Comparison of ENCODE assay signal across 21 mouse cellular contexts in genomic region chr8:96679510-96679909, GRCm38 (mm10).
DNase-seq lines count a peak whose midpoint lies in the region; ATAC-seq and TF ChIP-seq lines count a peak whose summit lies in the region.
"Had no signal": no experiment of that assay in that cellular context is flagged by ENCODE, and none has a peak within 500 bp of the region (broad histone marks: within the 10 kb centered on the region; RNA-seq: fewer than 3 reads in every experiment).

No protein-coding gene starts in this region.

- H3K9ac ChIP-seq in forebrain, embryonic 13.5 days: no peak overlapping the region
- H3K9ac ChIP-seq in forebrain, embryonic 11.5 days (ENCODE audit: low read length): no peak overlapping the region
- H3K9ac ChIP-seq in midbrain, postnatal 0 days (replicated peaks; ENCODE audit: low read length, poor library complexity, severe bottlenecking): no peak overlapping the region
- no peak overlapping the region for H3K9ac ChIP-seq in midbrain, embryonic 15.5 days
- no peak overlapping the region for H3K9ac ChIP-seq in forebrain, postnatal 0 days
- H3K9ac ChIP-seq: embryonic facial prominence, embryonic 12.5 days; heart, embryonic 13.5 days; hindbrain, embryonic 13.5 days had no signal

- no peak for TF ChIP-seq CTCF in midbrain, postnatal 0 days (IDR thresholded peaks at IDR 0.05)
- no peak for TF ChIP-seq CTCF in forebrain, postnatal 0 days (IDR thresholded peaks at IDR 0.05; ENCODE audit: low read depth)

- WGBS in forebrain, embryonic 13.5 days: 88% methylated on average over 4 of the region's 4 CpGs
- WGBS in forebrain, embryonic 11.5 days: 88% methylated on average over 4 of the region's 4 CpGs
- 77% methylated on average over 4 of the region's 4 CpGs for WGBS in midbrain, postnatal 0 days
- WGBS in midbrain, embryonic 15.5 days: 70% methylated on average over 4 of the region's 4 CpGs
- WGBS in forebrain, postnatal 0 days: 47% methylated on average over 4 of the region's 4 CpGs

- no peaks in the 10 kb centered on the region for H3K36me3 ChIP-seq in forebrain, embryonic 13.5 days (ENCODE audit: poor library complexity, severe bottlenecking)
- H3K36me3 ChIP-seq in forebrain, embryonic 11.5 days (ENCODE audit: control insufficient read depth, insufficient read depth, low read length): no peaks in the 10 kb centered on the region
- H3K36me3 ChIP-seq in midbrain, postnatal 0 days (ENCODE audit: insufficient read depth, low read length): no peaks in the 10 kb centered on the region
- H3K36me3 ChIP-seq in midbrain, embryonic 15.5 days (replicated peaks): no peaks in the 10 kb centered on the region
- H3K36me3 ChIP-seq in forebrain, postnatal 0 days (ENCODE audit: insufficient read depth): no peaks in the 10 kb centered on the region
- H3K36me3 ChIP-seq: embryonic facial prominence, embryonic 12.5 days; heart, embryonic 13.5 days; hindbrain, embryonic 13.5 days had no signal

- intact Hi-C loops in heart, postnatal 36 days (cut with DNase I): no loop called here

- H3K4me1 ChIP-seq in forebrain, embryonic 13.5 days: no peaks in the 10 kb centered on the region
- no peaks in the 10 kb centered on the region for H3K4me1 ChIP-seq in forebrain, embryonic 11.5 days (replicated peaks; ENCODE audit: control insufficient read depth, insufficient read depth, low read length)
- H3K4me1 ChIP-seq in midbrain, postnatal 0 days (ENCODE audit: insufficient read depth, low read length): no peaks in the 10 kb centered on the region
- 0 out of 2 replicates have a peak, but pooled peaks cover 2% of the 10 kb centered on the region for H3K4me1 ChIP-seq in midbrain, embryonic 15.5 days
- H3K4me1 ChIP-seq in forebrain, postnatal 0 days (ENCODE audit: insufficient read depth): no peaks in the 10 kb centered on the region
- H3K4me1 ChIP-seq: embryonic facial prominence, embryonic 12.5 days; heart, embryonic 13.5 days; hindbrain, embryonic 13.5 days had no signal

- no peak for DNase-seq in forebrain, embryonic 11.5 days (ENCODE audit: low spot score)
- DNase-seq in layer of hippocampus, adult 18-20 months (ENCODE audit: low spot score in 2 of 2): peak; percentile 11 to 16
- DNase-seq in layer of hippocampus, postnatal 25 days (ENCODE audit: extremely low spot score in 1 of 2, low spot score in 1 of 2): no peak
- DNase-seq in midbrain, postnatal 0 days (ENCODE audit: low spot score): peak; percentile 49
- peak; percentile 71 for DNase-seq in forebrain, postnatal 0 days
- no peak for DNase-seq in heart, postnatal 36 days
- DNase-seq: adrenal gland, postnatal 14 days; cerebellum, adult 11-12 months; cerebellum, adult 9-11 months; gastrocnemius, postnatal 36 days; heart, adult 11 months; kidney, adult 2 months had no signal

- no peak overlapping the region for H3K4me2 ChIP-seq in forebrain, embryonic 13.5 days
- no peak overlapping the region for H3K4me2 ChIP-seq in forebrain, embryonic 11.5 days (ENCODE audit: low read depth, low read length, severe bottlenecking)
- H3K4me2 ChIP-seq in midbrain, postnatal 0 days (ENCODE audit: low read depth, low read length, poor library complexity, severe bottlenecking): no peak overlapping the region
- no peak overlapping the region for H3K4me2 ChIP-seq in midbrain, embryonic 15.5 days
- H3K4me2 ChIP-seq in forebrain, postnatal 0 days (ENCODE audit: low read depth): no peak overlapping the region
- H3K4me2 ChIP-seq: embryonic facial prominence, embryonic 12.5 days; heart, embryonic 13.5 days; hindbrain, embryonic 13.5 days had no signal

- peak; percentile 68 for ATAC-seq in forebrain, embryonic 13.5 days
- ATAC-seq in forebrain, embryonic 11.5 days (replicated peaks; ENCODE audit: low FRiP score): no peak
- ATAC-seq in midbrain, postnatal 0 days (ENCODE audit: low FRiP score): no peak
- no peak for ATAC-seq in midbrain, embryonic 15.5 days (replicated peaks)
- peak; percentile 67; the same call in 1 of the 2 replicates for ATAC-seq in forebrain, postnatal 0 days
- ATAC-seq: activated CD4-positive, CD25-positive, alpha-beta regulatory T cell, adult 4 months; intestine, embryonic 16.5 days; Patski had no signal

- no peaks in the 10 kb centered on the region for H3K9me3 ChIP-seq in forebrain, embryonic 13.5 days (replicated peaks)
- no peaks in the 10 kb centered on the region for H3K9me3 ChIP-seq in forebrain, embryonic 11.5 days (ENCODE audit: control insufficient read depth, low read length)
- no peaks in the 10 kb centered on the region for H3K9me3 ChIP-seq in midbrain, postnatal 0 days (ENCODE audit: low read length)
- H3K9me3 ChIP-seq in midbrain, embryonic 15.5 days: no peaks in the 10 kb centered on the region
- no peaks in the 10 kb centered on the region for H3K9me3 ChIP-seq in forebrain, postnatal 0 days (ENCODE audit: low read length)
- H3K9me3 ChIP-seq: embryonic facial prominence, embryonic 12.5 days; heart, embryonic 13.5 days; hindbrain, embryonic 13.5 days had no signal

- no peak overlapping the region for H3K4me3 ChIP-seq in forebrain, embryonic 13.5 days
- H3K4me3 ChIP-seq in forebrain, embryonic 11.5 days (ENCODE audit: low read depth, low read length): no peak overlapping the region
- no peak overlapping the region for H3K4me3 ChIP-seq in midbrain, postnatal 0 days (ENCODE audit: low read depth, low read length)
- H3K4me3 ChIP-seq in midbrain, embryonic 15.5 days: no peak overlapping the region
- H3K4me3 ChIP-seq in forebrain, postnatal 0 days (ENCODE audit: low read depth, low read length): no peak overlapping the region
- H3K4me3 ChIP-seq: embryonic facial prominence, embryonic 12.5 days; heart, embryonic 13.5 days; hindbrain, embryonic 13.5 days had no signal

- H3K27ac ChIP-seq in forebrain, embryonic 13.5 days: no peak overlapping the region
- H3K27ac ChIP-seq in forebrain, embryonic 11.5 days (ENCODE audit: low read depth, low read length): no peak overlapping the region
- H3K27ac ChIP-seq in midbrain, postnatal 0 days (ENCODE audit: low read depth, low read length): no peak overlapping the region
- H3K27ac ChIP-seq in midbrain, embryonic 15.5 days: no peak overlapping the region
- H3K27ac ChIP-seq in forebrain, postnatal 0 days (ENCODE audit: low read depth, low read length): no peak overlapping the region
- H3K27ac ChIP-seq: embryonic facial prominence, embryonic 12.5 days; heart, embryonic 13.5 days; hindbrain, embryonic 13.5 days had no signal

- H3K27me3 ChIP-seq in forebrain, embryonic 13.5 days: no peaks in the 10 kb centered on the region
- no peaks in the 10 kb centered on the region for H3K27me3 ChIP-seq in forebrain, embryonic 11.5 days (ENCODE audit: control insufficient read depth, insufficient read depth, low read length)
- no peaks in the 10 kb centered on the region for H3K27me3 ChIP-seq in midbrain, postnatal 0 days (ENCODE audit: insufficient read depth, low read length)
- H3K27me3 ChIP-seq in midbrain, embryonic 15.5 days (replicated peaks): no peaks in the 10 kb centered on the region
- H3K27me3 ChIP-seq in forebrain, postnatal 0 days (ENCODE audit: insufficient read depth, low read length): no peaks in the 10 kb centered on the region
- H3K27me3 ChIP-seq: CH12.LX; embryonic facial prominence, embryonic 12.5 days; heart, embryonic 13.5 days; hindbrain, embryonic 13.5 days; Patski had no signal

Comparison
In these comparisons a context has a peak if more than half of its experiments do, and no peak if none do; other contexts are left out.
1. ATAC-seq: peak in forebrain, embryonic 13.5 days (single experiment) and forebrain, postnatal 0 days (single experiment); none in forebrain, embryonic 11.5 days (single experiment), midbrain, postnatal 0 days (single experiment) and midbrain, embryonic 15.5 days (single experiment).
2. DNase-seq: peak in layer of hippocampus, adult 18-20 months (2 of 2), midbrain, postnatal 0 days (single experiment) and forebrain, postnatal 0 days (single experiment); none in forebrain, embryonic 11.5 days (single experiment), layer of hippocampus, postnatal 25 days (0 of 2) and heart, postnatal 36 days (0 of 2).